Mouse (Mus musculus) limb, embryonic 10.5 days (tissue): ENCODE data around the gene Ddx28. TPM values are rescaled to one million over a fixed set of nuclear protein-coding genes. Genes with fewer than 3 reads are reported as not detected.
"Not testable (repeated sequence)": the region's sequence is repeated elsewhere in the genome, so short reads cannot be mapped to it uniquely, and the experiment has no call there.

Source experiments
- DNase-seq: peaks from one replicate; pipeline ENCODE4 v3.0.0-alpha.2; 2017; ENCODE audit warnings: low spot score
- H3K27ac ChIP-seq: fragments of 300-500 bp; sonication (generic); 2 replicates; pipeline ENCODE4 v1.5.1; 2016; ENCODE audit warnings: mild to moderate bottlenecking
- H3K27me3 ChIP-seq: fragments of 300-500 bp; sonication (generic); 2 replicates; pipeline ENCODE4 v1.6.1; 2016; ENCODE audit warnings: low read depth, mild to moderate bottlenecking; ENCODE audit not compliant: poor library complexity, severe bottlenecking
- H3K36me3 ChIP-seq: fragments of 300-500 bp; sonication (generic); 2 replicates; pipeline ENCODE4 v1.6.1; 2016; ENCODE audit warnings: mild to moderate bottlenecking, moderate library complexity
- H3K4me1 ChIP-seq: fragments of 300-500 bp; sonication (generic); 2 replicates; pipeline ENCODE4 v1.6.1; 2016
- H3K4me3 ChIP-seq: fragments of 300-500 bp; sonication (generic); 2 replicates; pipeline ENCODE4 v1.5.1; 2016; ENCODE audit warnings: mild to moderate bottlenecking, moderate library complexity
- H3K9me3 ChIP-seq: fragments of 300-500 bp; sonication (generic); replicated peaks from 2 replicates; pipeline ENCODE4 v1.6.1; 2016; ENCODE audit warnings: mild to moderate bottlenecking
- WGBS: fragments of 180-500 bp; shearing (Covaris S2); methylation state at CpG from one replicate; pipeline ENCODE4 v1.1.7; 2016; 5-methylcytosine and 5-hydroxymethylcytosine counted together
- polyA plus RNA-seq: library from polyadenylated mRNA; unstranded; fragments of >200 nt; fragmentation: Nextera tagmentation; extraction: Ambion mirVana; gene quantifications from 2 replicates; pipeline ENCODE4 v1.2.1, GENCODE M21; 2016

Ddx28 gene
- polyA plus RNA-seq, 1 experiment from 2014 or later: 23.2 TPM

- WGBS: 82% methylated on average over 3 of the region's 3 CpGs
- Histone ChIP-seq H3K27ac (no peak overlapping the region), H3K4me3 (no peak overlapping the region), H3K27me3 (no peaks in the 10 kb centered on the region), H3K4me1 (peaks cover 21% of the 10 kb centered on the region), H3K36me3 (peaks cover 18% of the 10 kb centered on the region), H3K9me3 (no peaks in the 10 kb centered on the region)
- no peak for DNase-seq
These were observed 4.5 kb downstream of the Ddx28 start for GRCm38 (mm10) chr8:106007135-106007534.

GRCm38 (mm10) chr8:106006413-106006812 is 5.3 kb downstream of the Ddx28 start:
- H3K4me1 ChIP-seq: peaks cover 15% of the 10 kb centered on the region
- no peaks in the 10 kb centered on the region for H3K9me3 ChIP-seq
- WGBS: 90% methylated on average over 4 of the region's 4 CpGs
- no peaks in the 10 kb centered on the region for H3K27me3 ChIP-seq
- H3K36me3 ChIP-seq: peaks cover 18% of the 10 kb centered on the region
- H3K4me3 ChIP-seq: no peak overlapping the region
- DNase-seq: no peak
- no peak overlapping the region for H3K27ac ChIP-seq

GRCm38 (mm10) chr8:106005875-106006274 is 5.8 kb downstream of the Ddx28 start, which contains the start of gene Dpep2nb:
Dpep2nb (minus strand) TSS chr8:106005975.
- no peak within 1 kb of the TSS for H3K4me3 ChIP-seq
- peaks cover 11% of the 10 kb centered on the region for H3K4me1 ChIP-seq
- WGBS: 87% methylated on average over 4 of the region's 4 CpGs
- H3K9me3 ChIP-seq: no peaks in the 10 kb centered on the region
- no peak within 1 kb of the TSS for H3K27ac ChIP-seq
- no peak for DNase-seq
- H3K36me3 ChIP-seq: peaks cover 18% of the 10 kb centered on the region
- no peaks in the 10 kb centered on the region for H3K27me3 ChIP-seq

- 87% methylated on average over 8 of the region's 8 CpGs for WGBS
- Histone ChIP-seq H3K4me3 (no peak overlapping the region), H3K27me3 (no peaks in the 10 kb centered on the region), H3K27ac (no peak overlapping the region), H3K36me3 (peaks cover 12% of the 10 kb centered on the region), H3K9me3 (no peaks in the 10 kb centered on the region), H3K4me1 (no peaks in the 10 kb centered on the region)
- no peak for DNase-seq
These were observed 7.0 kb downstream of the Ddx28 start for GRCm38 (mm10) chr8:106004538-106005207.

GRCm38 (mm10) chr8:106001908-106002307 is 9.8 kb downstream of the Ddx28 start:
- Histone ChIP-seq H3K27ac (no peak overlapping the region), H3K4me1 (no peaks in the 10 kb centered on the region), H3K9me3 (no peaks in the 10 kb centered on the region), H3K4me3 (no peak overlapping the region), H3K36me3 (no peaks in the 10 kb centered on the region), H3K27me3 (no peaks in the 10 kb centered on the region)
- DNase-seq: no peak
- 88% methylated on average over 4 of the region's 4 CpGs for WGBS

- no peaks in the 10 kb centered on the region for H3K4me1 ChIP-seq
- H3K9me3 ChIP-seq: no peaks in the 10 kb centered on the region
- WGBS: 87% methylated on average over 2 of the region's 2 CpGs
- no peak overlapping the region for H3K27ac ChIP-seq
- no peaks in the 10 kb centered on the region for H3K36me3 ChIP-seq
- no peak for DNase-seq
- no peak overlapping the region for H3K4me3 ChIP-seq
- H3K27me3 ChIP-seq: no peaks in the 10 kb centered on the region
These were observed 12.7 kb downstream of the Ddx28 start for GRCm38 (mm10) chr8:105998971-105999370.

- Histone ChIP-seq H3K36me3 (no peaks in the 10 kb centered on the region), H3K9me3 (no peaks in the 10 kb centered on the region), H3K27me3 (no peaks in the 10 kb centered on the region), H3K4me3 (no peak overlapping the region), H3K4me1 (peaks cover 2% of the 10 kb centered on the region; the same call in 1 of the 2 replicates), H3K27ac (no peak overlapping the region)
- DNase-seq: no peak
- 72% methylated on average over 7 of the region's 7 CpGs for WGBS
These were observed 15.3 kb downstream of the Ddx28 start for GRCm38 (mm10) chr8:105996359-105996758.

- Histone ChIP-seq H3K4me1 (peaks cover 11% of the 10 kb centered on the region; the same call in 1 of the 2 replicates), H3K27me3 (peaks cover 6% of the 10 kb centered on the region), H3K9me3 (no peaks in the 10 kb centered on the region), H3K4me3 (no peak overlapping the region), H3K27ac (no peak overlapping the region), H3K36me3 (no peaks in the 10 kb centered on the region)
- 59% methylated on average over 4 of the region's 4 CpGs for WGBS
- DNase-seq: no peak
These were observed 18.5 kb downstream of the Ddx28 start for GRCm38 (mm10) chr8:105993226-105993625.

GRCm38 (mm10) chr8:105992499-105992898 is 19.2 kb downstream of the Ddx28 start:
- Histone ChIP-seq H3K4me1 (peaks cover 11% of the 10 kb centered on the region; the same call in 1 of the 2 replicates), H3K27me3 (peaks cover 6% of the 10 kb centered on the region), H3K9me3 (no peaks in the 10 kb centered on the region), H3K27ac (no peak overlapping the region), H3K36me3 (no peaks in the 10 kb centered on the region), H3K4me3 (no peak overlapping the region)
- DNase-seq: no peak
- WGBS: 68% methylated on average over 5 of the region's 5 CpGs

- Histone ChIP-seq H3K9me3 (no peaks in the 10 kb centered on the region), H3K36me3 (no peaks in the 10 kb centered on the region), H3K4me3 (no peak overlapping the region), H3K27me3 (peaks cover 6% of the 10 kb centered on the region), H3K4me1 (peaks cover 11% of the 10 kb centered on the region; the same call in 1 of the 2 replicates), H3K27ac (peak overlapping the region; percentile 72)
- no peak for DNase-seq
- WGBS: 81% methylated on average over 2 of the region's 2 CpGs
These were observed 20.1 kb downstream of the Ddx28 start for GRCm38 (mm10) chr8:105991546-105991945.

- no peaks in the 10 kb centered on the region for H3K36me3 ChIP-seq
- H3K9me3 ChIP-seq: no peaks in the 10 kb centered on the region
- peak within 1 kb of the TSS; percentile 72 for H3K27ac ChIP-seq
- 11% methylated on average over 15 of the region's 15 CpGs for WGBS
- H3K4me3 ChIP-seq: 0 out of 2 replicates have a peak within 1 kb of the TSS, but pooled peaks have one; percentile 14
- H3K27me3 ChIP-seq: peaks cover 6% of the 10 kb centered on the region
- peaks cover 11% of the 10 kb centered on the region; the same call in 1 of the 2 replicates for H3K4me1 ChIP-seq
- DNase-seq: peak; percentile 91
These were observed 20.8 kb downstream of the Ddx28 start, which contains the start of gene Dus2 for GRCm38 (mm10) chr8:105990856-105991387. Dus2 (plus strand) TSS chr8:105991337.

GRCm38 (mm10) chr8:105988546-105988945 is 23.1 kb downstream of the Ddx28 start:
- Histone ChIP-seq H3K4me1 (peaks cover 11% of the 10 kb centered on the region; the same call in 1 of the 2 replicates), H3K9me3 (no peaks in the 10 kb centered on the region), H3K27me3 (peaks cover 6% of the 10 kb centered on the region), H3K27ac (no peak overlapping the region), H3K4me3 (no peak overlapping the region), H3K36me3 (no peaks in the 10 kb centered on the region)
- no peak for DNase-seq
- 87% methylated on average over 11 of the region's 11 CpGs for WGBS

- H3K36me3 ChIP-seq, DNase-seq, H3K9me3 ChIP-seq, H3K27ac ChIP-seq, H3K4me1 ChIP-seq, H3K27me3 ChIP-seq, H3K4me3 ChIP-seq: not testable (repeated sequence)
- WGBS: 84% methylated on average over 11 of the region's 11 CpGs
These were observed 28.3 kb downstream of the Ddx28 start for GRCm38 (mm10) chr8:105983406-105983805.
